Mouse (Mus musculus): ENCODE results near the gene Heatr5b. TPM values are rescaled to one million over a fixed set of nuclear protein-coding genes. Genes with fewer than 3 reads are reported as not detected.

Gene Heatr5b
- 32.6 and 41.0 TPM in 2 replicates for polyA plus RNA-seq (2012; rRNA removed)

GRCm38 (mm10) chr17:78834856-78835835, at the start of gene Heatr5b, which contains the start of gene Gpatch11:
Gene Heatr5b (minus strand): TSS chr17:78835364.
Gene Gpatch11 (plus strand): TSS chr17:78835567.
- TF ChIP-seq CTCF (IDR thresholded peaks at IDR 0.05; ENCODE audit: borderline replicate concordance, extremely low read depth, insufficient read depth, insufficient read length) (no peak), POLR2A (IDR thresholded peaks at IDR 0.05; ENCODE audit: borderline replicate concordance, extremely low read depth, insufficient read depth, insufficient read length, poor library complexity, severe bottlenecking) (peak; percentile 74; the same call in 1 of the 2 replicates)
- peak; percentile 100 for DNase-seq (ENCODE audit: low read depth)

- DNase-seq (ENCODE audit: low read depth), result no peak
- no peak for TF ChIP-seq POLR2A (IDR thresholded peaks at IDR 0.05; ENCODE audit: borderline replicate concordance, extremely low read depth, insufficient read depth, insufficient read length, poor library complexity, severe bottlenecking)
- TF ChIP-seq CTCF (IDR thresholded peaks at IDR 0.05; ENCODE audit: borderline replicate concordance, extremely low read depth, insufficient read depth, insufficient read length), result no peak
Observed at GRCm38 (mm10) chr17:78883291-78883690, 48.1 kb upstream of the Heatr5b start.

- peak; percentile 78 for DNase-seq (ENCODE audit: low read depth)
- TF ChIP-seq POLR2A (IDR thresholded peaks at IDR 0.05; ENCODE audit: borderline replicate concordance, extremely low read depth, insufficient read depth, insufficient read length, poor library complexity, severe bottlenecking), result no peak
Observed at GRCm38 (mm10) chr17:78882401-78883112, 47.4 kb upstream of the Heatr5b start, which contains the start of gene Eif2ak2. Gene Eif2ak2 (minus strand): TSS chr17:78882573.

- no peak for TF ChIP-seq CTCF (IDR thresholded peaks at IDR 0.05; ENCODE audit: borderline replicate concordance, extremely low read depth, insufficient read depth, insufficient read length)
- no peak for TF ChIP-seq POLR2A (IDR thresholded peaks at IDR 0.05; ENCODE audit: borderline replicate concordance, extremely low read depth, insufficient read depth, insufficient read length, poor library complexity, severe bottlenecking)
- peak; percentile 62 for DNase-seq (ENCODE audit: low read depth)
Observed at GRCm38 (mm10) chr17:78881878-78882304, 46.7 kb upstream of the Heatr5b start.

- TF ChIP-seq POLR2A (IDR thresholded peaks at IDR 0.05; ENCODE audit: borderline replicate concordance, extremely low read depth, insufficient read depth, insufficient read length, poor library complexity, severe bottlenecking) (no peak), CTCF (IDR thresholded peaks at IDR 0.05; ENCODE audit: borderline replicate concordance, extremely low read depth, insufficient read depth, insufficient read length) (no peak)
- no peak for DNase-seq (ENCODE audit: low read depth)
Observed at GRCm38 (mm10) chr17:78873886-78874285, 38.7 kb upstream of the Heatr5b start.

- TF ChIP-seq CTCF (IDR thresholded peaks at IDR 0.05; ENCODE audit: borderline replicate concordance, extremely low read depth, insufficient read depth, insufficient read length) (no peak), POLR2A (IDR thresholded peaks at IDR 0.05; ENCODE audit: borderline replicate concordance, extremely low read depth, insufficient read depth, insufficient read length, poor library complexity, severe bottlenecking) (no peak)
- no peak for DNase-seq (ENCODE audit: low read depth)
Observed at GRCm38 (mm10) chr17:78856243-78856642, 21.1 kb upstream of the Heatr5b start.

GRCm38 (mm10) chr17:78842271-78842928, 7.2 kb upstream of the Heatr5b start:
- no peak for TF ChIP-seq CTCF (IDR thresholded peaks at IDR 0.05; ENCODE audit: borderline replicate concordance, extremely low read depth, insufficient read depth, insufficient read length)
- no peak for TF ChIP-seq POLR2A (IDR thresholded peaks at IDR 0.05; ENCODE audit: borderline replicate concordance, extremely low read depth, insufficient read depth, insufficient read length, poor library complexity, severe bottlenecking)
- no peak for DNase-seq (ENCODE audit: low read depth)

GRCm38 (mm10) chr17:78836056-78836455, 892 bp upstream of the Heatr5b start:
- no peak for TF ChIP-seq POLR2A (IDR thresholded peaks at IDR 0.05; ENCODE audit: borderline replicate concordance, extremely low read depth, insufficient read depth, insufficient read length, poor library complexity, severe bottlenecking)
- peak; percentile 25 for DNase-seq (ENCODE audit: low read depth)

- DNase-seq (ENCODE audit: low read depth), result no peak
- TF ChIP-seq CTCF (IDR thresholded peaks at IDR 0.05; ENCODE audit: borderline replicate concordance, extremely low read depth, insufficient read depth, insufficient read length) (no peak), POLR2A (IDR thresholded peaks at IDR 0.05; ENCODE audit: borderline replicate concordance, extremely low read depth, insufficient read depth, insufficient read length, poor library complexity, severe bottlenecking) (no peak)
Observed at GRCm38 (mm10) chr17:78824346-78824745, 10.8 kb downstream of the Heatr5b start.

GRCm38 (mm10) chr17:78809582-78809981, 25.6 kb downstream of the Heatr5b start:
- DNase-seq (ENCODE audit: low read depth), result no peak
- TF ChIP-seq CTCF (IDR thresholded peaks at IDR 0.05; ENCODE audit: borderline replicate concordance, extremely low read depth, insufficient read depth, insufficient read length), result no peak
- no peak for TF ChIP-seq POLR2A (IDR thresholded peaks at IDR 0.05; ENCODE audit: borderline replicate concordance, extremely low read depth, insufficient read depth, insufficient read length, poor library complexity, severe bottlenecking)

GRCm38 (mm10) chr17:78809019-78809418, 26.1 kb downstream of the Heatr5b start:
- peak; percentile 41 for DNase-seq (ENCODE audit: low read depth)
- TF ChIP-seq CTCF (IDR thresholded peaks at IDR 0.05; ENCODE audit: borderline replicate concordance, extremely low read depth, insufficient read depth, insufficient read length) (peak; percentile 39; the same call in 1 of the 2 replicates), POLR2A (IDR thresholded peaks at IDR 0.05; ENCODE audit: borderline replicate concordance, extremely low read depth, insufficient read depth, insufficient read length, poor library complexity, severe bottlenecking) (no peak)

Measured in brain, embryonic 14.5 days (tissue).